Mouse (Mus musculus) thymus, adult 2 months (tissue): ENCODE data around the gene Rpl34. TPM values are rescaled to one million over a fixed set of nuclear protein-coding genes. Genes with fewer than 3 reads are reported as not detected.

Source experiments
- DNase-seq: peaks from one replicate; pipeline ENCODE4 v3.0.0; 2021
- H3K27ac ChIP-seq: fragments of 200-500 bp; 2 replicates; pipeline ENCODE4 v1.5.1; 2012; ENCODE audit warnings: low read length, control low read depth; ENCODE audit not compliant: control insufficient read depth, insufficient read depth
- H3K27me3 ChIP-seq: fragments of 200-500 bp; 2 replicates; pipeline ENCODE4 v1.6.1; 2012; ENCODE audit warnings: mild to moderate bottlenecking, low read length, moderate library complexity, mixed read lengths; ENCODE audit not compliant: control insufficient read depth, insufficient read depth
- H3K36me3 ChIP-seq: fragments of 200-500 bp; 2 replicates; pipeline ENCODE4 v1.6.1; 2012; ENCODE audit warnings: mild to moderate bottlenecking, low read length, moderate library complexity; ENCODE audit not compliant: control insufficient read depth, insufficient read depth
- H3K4me1 ChIP-seq: fragments of 200-500 bp; replicated peaks from 2 replicates; pipeline ENCODE4 v1.6.1; 2012; ENCODE audit warnings: low read length; ENCODE audit not compliant: control insufficient read depth, insufficient read depth
- H3K4me3 ChIP-seq: fragments of 200-500 bp; 2 replicates; pipeline ENCODE4 v1.5.1; 2012; ENCODE audit warnings: mild to moderate bottlenecking, low read length, control low read depth, moderate library complexity; ENCODE audit not compliant: control insufficient read depth, insufficient read depth
- CTCF ChIP-seq: fragments of 200-500 bp; IDR thresholded peaks from 2 replicates; pipeline ENCODE4 v1.5.1; 2012; ENCODE audit warnings: mild to moderate bottlenecking, control low read depth, low read length, moderate library complexity, borderline replicate concordance; ENCODE audit not compliant: control insufficient read depth, poor library complexity, insufficient read depth; ENCODE audit errors: extremely low read depth
- POLR2A ChIP-seq: fragments of 200-500 bp; IDR thresholded peaks from 2 replicates; pipeline ENCODE4 v1.6.1; 2012; ENCODE audit warnings: mild to moderate bottlenecking, low read length, control low read depth, moderate library complexity; ENCODE audit not compliant: control insufficient read depth, poor library complexity, insufficient read depth; ENCODE audit errors: extremely low read depth
- WGBS: fragments of 180-500 bp; shearing (Covaris S2); methylation state at CpG from one replicate; pipeline ENCODE4 v1.1.7; 2018; 5-methylcytosine and 5-hydroxymethylcytosine counted together
- polyA plus RNA-seq: library from polyadenylated mRNA; depleted of rRNA; stranded (reverse); fragments of >200 nt; gene quantifications from 2 replicates; pipeline ENCODE4 v1.2.3, GENCODE M21; 2012; rRNA removed

Gene Rpl34
- polyA plus RNA-seq, 1 experiment: 2,577 TPM

- DNase-seq: no peak
- WGBS: 98% methylated on average over 9 of the region's 9 CpGs
- H3K27me3 ChIP-seq: no peaks in the 10 kb centered on the region
- H3K4me1 ChIP-seq: no peaks in the 10 kb centered on the region
- no peak overlapping the region for H3K4me3 ChIP-seq
- no peak for TF ChIP-seq CTCF
- TF ChIP-seq POLR2A: no peak
- H3K27ac ChIP-seq: no peak overlapping the region
- no peaks in the 10 kb centered on the region for H3K36me3 ChIP-seq
Observed at GRCm38 (mm10) chr3:130684276-130685013, 45.8 kb downstream of the Rpl34 start.

- DNase-seq: no peak
- whole genome bisulfite sequencing: 93% methylated on average over 8 of the region's 8 CpGs
- no peak for TF ChIP-seq POLR2A
- no peak for TF ChIP-seq CTCF
- Histone ChIP-seq H3K4me3 (no peak overlapping the region), H3K36me3 (no peaks in the 10 kb centered on the region), H3K27ac (no peak overlapping the region), H3K27me3 (no peaks in the 10 kb centered on the region), H3K4me1 (no peaks in the 10 kb centered on the region)
Observed at GRCm38 (mm10) chr3:130683836-130684235, 46.4 kb downstream of the Rpl34 start.

GRCm38 (mm10) chr3:130682183-130682582, 48.0 kb downstream of the Rpl34 start:
- TF ChIP-seq CTCF (no peak), POLR2A (no peak)
- WGBS: 93% methylated on average over 9 of the region's 9 CpGs
- no peak for DNase-seq
- H3K4me3 ChIP-seq: no peak overlapping the region
- H3K27ac ChIP-seq: no peak overlapping the region
- H3K36me3 ChIP-seq: no peaks in the 10 kb centered on the region
- H3K27me3 ChIP-seq: no peaks in the 10 kb centered on the region
- no peaks in the 10 kb centered on the region for H3K4me1 ChIP-seq

- no peak overlapping the region for H3K4me3 ChIP-seq
Observed at GRCm38 (mm10) chr3:130681226-130681625, 49.0 kb downstream of the Rpl34 start.

GRCm38 (mm10) chr3:130677671-130678460, 52.3 kb downstream of the Rpl34 start:
- no peaks in the 10 kb centered on the region for H3K4me1 ChIP-seq
- no peaks in the 10 kb centered on the region for H3K27me3 ChIP-seq
- TF ChIP-seq POLR2A (no peak), CTCF (no peak)
- 92% methylated on average over 19 of the region's 19 CpGs for WGBS
- H3K36me3 ChIP-seq: no peaks in the 10 kb centered on the region
- no peak for DNase-seq
- no peak overlapping the region for H3K27ac ChIP-seq
- H3K4me3 ChIP-seq: no peak overlapping the region

More at GRCm38 (mm10) chr3:130681226-130681625, 49.0 kb downstream of the Rpl34 start:
- 89% methylated on average over 2 of the region's 2 CpGs for WGBS
- TF ChIP-seq POLR2A (no peak), CTCF (no peak)
- DNase-seq: no peak
- no peaks in the 10 kb centered on the region for H3K4me1 ChIP-seq
- no peaks in the 10 kb centered on the region for H3K36me3 ChIP-seq
- H3K27me3 ChIP-seq: no peaks in the 10 kb centered on the region
- no peak overlapping the region for H3K27ac ChIP-seq

Other genes starting within 250 kb of the Rpl34 start
- 0.08 TPM in 1 of 2 replicates, not detected in the other for gene Etnppl, start 113.0 kb downstream of the Rpl34 start, polyA plus RNA-seq
- 61.8 and 69.1 TPM in 2 replicates for gene Ostc, start 21.0 kb downstream of the Rpl34 start, polyA plus RNA-seq